Mouse (Mus musculus): ENCODE measurements around the gene Slc32a1. TPM values are rescaled to one million over a fixed set of nuclear protein-coding genes. Genes with fewer than 3 reads are reported as not detected.

The Slc32a1 gene
- polyA plus RNA-seq, 1 experiment from 2014 or later, result 10.7 TPM

DNA sequence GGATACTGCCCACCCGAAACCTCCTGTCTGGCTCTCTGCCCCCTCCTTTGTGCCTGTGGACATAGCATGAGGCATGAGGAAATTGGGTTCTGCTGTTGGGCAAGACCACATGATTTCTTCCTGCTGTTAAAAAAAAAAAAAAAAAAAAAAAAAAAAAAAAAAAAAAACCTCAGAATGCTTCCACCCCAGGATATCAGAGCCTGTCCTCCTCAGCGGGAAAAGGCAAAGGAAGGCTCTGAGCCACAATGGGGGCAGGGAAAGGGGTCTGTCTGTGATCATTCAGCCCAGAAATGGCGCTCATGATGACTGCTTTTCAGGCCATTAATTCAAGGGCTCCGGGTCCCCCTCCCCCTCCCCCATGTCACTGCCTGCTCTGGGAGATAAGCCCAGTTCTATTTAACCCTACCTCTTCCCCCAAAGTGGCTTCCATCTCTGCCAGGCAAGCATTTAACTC is 4.0 kb upstream of the Slc32a1 start:
- ATAC-seq (ENCODE audit: low read depth), result 0 out of 2 replicates have a peak, but pooled peaks have one; percentile 21
- Histone ChIP-seq H3K4me3 (ENCODE audit: low read depth, low read length) (peak overlapping the region; percentile 44), H3K27ac (ENCODE audit: low read depth, low read length) (peak overlapping the region; percentile 81), H3K9me3 (ENCODE audit: control insufficient read depth, low read length) (no peaks in the 10 kb centered on the region), H3K4me2 (ENCODE audit: low read depth, low read length) (peak overlapping the region; percentile 51), H3K9ac (replicated peaks; ENCODE audit: low read depth, low read length) (peak overlapping the region; percentile 72), H3K4me1 (ENCODE audit: control insufficient read depth, insufficient read depth, low read length) (peaks cover 9% of the 10 kb centered on the region), H3K36me3 (ENCODE audit: control insufficient read depth, insufficient read depth, low read length) (no peaks in the 10 kb centered on the region), H3K27me3 (ENCODE audit: control insufficient read depth, insufficient read depth, low read length) (peaks cover 20% of the 10 kb centered on the region)
- 8% methylated on average over 4 of the region's 4 CpGs for WGBS

DNA sequence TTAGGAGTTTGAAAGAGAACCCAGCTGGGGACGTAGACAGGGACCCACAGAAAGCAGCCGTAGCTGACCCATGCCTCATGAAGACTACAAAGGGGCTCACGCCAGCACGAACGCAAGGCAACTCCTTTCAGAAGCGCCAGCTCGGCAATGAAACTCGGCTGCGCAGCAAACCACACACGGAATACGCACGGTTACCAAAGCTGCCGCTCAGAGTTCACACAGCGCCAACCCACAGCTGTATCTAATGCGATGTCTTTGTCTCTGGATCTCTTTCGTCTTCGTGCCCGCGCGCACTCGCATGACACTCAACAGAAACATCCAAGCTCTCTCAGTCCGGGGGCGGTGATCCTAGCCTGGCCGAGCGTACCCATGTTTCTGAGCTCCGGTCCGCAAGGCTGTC is 886 bp upstream of the Slc32a1 start:
- WGBS, result under 1% methylated on average over 27 of the region's 27 CpGs
- no peaks in the 10 kb centered on the region for H3K4me1 ChIP-seq (ENCODE audit: control insufficient read depth, insufficient read depth, low read length)

DNA sequence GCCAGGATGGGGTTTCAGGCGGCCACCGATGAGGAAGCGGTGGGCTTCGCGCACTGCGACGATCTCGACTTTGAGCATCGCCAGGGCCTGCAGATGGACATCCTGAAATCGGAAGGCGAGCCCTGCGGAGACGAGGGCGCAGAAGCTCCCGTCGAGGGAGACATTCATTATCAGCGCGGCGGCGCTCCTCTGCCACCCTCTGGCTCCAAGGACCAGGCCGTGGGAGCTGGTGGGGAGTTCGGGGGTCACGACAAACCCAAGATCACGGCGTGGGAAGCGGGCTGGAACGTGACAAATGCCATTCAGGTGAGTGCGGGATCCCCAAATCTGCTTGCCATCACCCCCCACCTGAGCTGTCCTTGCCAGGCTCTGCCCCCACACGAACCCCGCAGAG is 756 bp downstream of the Slc32a1 start:
- H3K4me2 ChIP-seq (ENCODE audit: low read depth, low read length), result peak overlapping the region; percentile 54
- H3K27ac ChIP-seq (ENCODE audit: low read depth, low read length), result peak overlapping the region; percentile 81
- H3K9ac ChIP-seq (replicated peaks; ENCODE audit: low read depth, low read length), result peak overlapping the region; percentile 72
- H3K27me3 ChIP-seq (ENCODE audit: control insufficient read depth, insufficient read depth, low read length), result peaks cover 28% of the 10 kb centered on the region
- ATAC-seq (ENCODE audit: low read depth), result no peak
- WGBS, result 1% methylated on average over 30 of the region's 30 CpGs
- no peaks in the 10 kb centered on the region for H3K4me1 ChIP-seq (ENCODE audit: control insufficient read depth, insufficient read depth, low read length)
- no peaks in the 10 kb centered on the region for H3K9me3 ChIP-seq (ENCODE audit: control insufficient read depth, low read length)
- H3K4me3 ChIP-seq (ENCODE audit: low read depth, low read length), result peak overlapping the region; percentile 44
- H3K36me3 ChIP-seq (ENCODE audit: control insufficient read depth, insufficient read depth, low read length), result no peaks in the 10 kb centered on the region

More for the DNA sequence above, 886 bp upstream of the Slc32a1 start:
- H3K9me3 ChIP-seq (ENCODE audit: control insufficient read depth, low read length), result no peaks in the 10 kb centered on the region
- H3K4me3 ChIP-seq (ENCODE audit: low read depth, low read length), result peak overlapping the region; percentile 44
- peaks cover 24% of the 10 kb centered on the region for H3K27me3 ChIP-seq (ENCODE audit: control insufficient read depth, insufficient read depth, low read length)
- peak overlapping the region; percentile 51 for H3K4me2 ChIP-seq (ENCODE audit: low read depth, low read length)
- H3K36me3 ChIP-seq (ENCODE audit: control insufficient read depth, insufficient read depth, low read length), result no peaks in the 10 kb centered on the region
- peak overlapping the region; percentile 72 for H3K9ac ChIP-seq (replicated peaks; ENCODE audit: low read depth, low read length)
- ATAC-seq (ENCODE audit: low read depth), result no peak
- peak overlapping the region; percentile 81 for H3K27ac ChIP-seq (ENCODE audit: low read depth, low read length)

DNA sequence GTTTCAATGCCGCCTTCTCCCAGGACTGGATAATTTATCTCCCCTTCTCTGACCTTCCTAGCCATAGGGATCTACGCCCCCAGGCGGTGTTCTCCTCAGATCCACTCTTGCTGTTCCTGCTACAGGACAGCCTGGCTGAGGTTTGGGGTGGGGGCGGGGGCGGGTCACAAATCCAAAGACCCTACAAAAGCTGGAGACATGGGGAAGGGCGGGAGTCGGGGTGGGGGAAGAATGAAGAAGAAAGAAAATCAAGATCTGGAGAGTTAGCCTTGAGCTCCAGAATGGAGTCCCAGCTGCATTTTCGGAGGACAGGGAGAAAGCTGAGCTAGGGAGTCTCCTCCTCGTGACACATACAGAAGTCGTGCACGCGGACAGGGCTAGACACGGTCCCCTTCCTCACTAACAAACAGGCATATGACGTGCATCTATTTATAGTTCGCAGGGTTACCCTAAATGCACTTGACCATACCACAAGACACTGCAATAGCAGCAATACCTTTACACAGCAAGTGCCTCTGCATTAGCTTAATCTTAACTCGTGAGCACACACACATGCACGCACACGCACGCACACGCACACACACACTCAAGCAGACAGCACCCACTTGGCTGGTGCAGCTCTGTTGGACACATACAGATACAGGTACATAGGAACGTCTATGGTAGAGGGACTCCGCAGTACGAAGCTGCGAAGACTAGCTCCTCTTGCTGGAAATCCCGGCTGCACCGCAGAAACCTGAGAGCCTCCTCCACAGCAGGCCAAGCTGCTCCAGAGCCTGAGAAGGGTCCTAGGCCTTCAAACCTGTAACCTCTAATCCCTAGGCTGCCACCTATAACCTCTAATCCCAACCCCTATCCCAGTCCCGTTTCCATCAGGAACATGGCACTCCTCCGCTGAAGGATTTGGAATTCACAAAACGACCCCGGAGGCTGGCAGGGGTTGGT is 1.4 kb downstream of the Slc32a1 start:
- no peak for ATAC-seq (ENCODE audit: low read depth)
- no peaks in the 10 kb centered on the region for H3K9me3 ChIP-seq (ENCODE audit: control insufficient read depth, low read length)
- H3K27me3 ChIP-seq (ENCODE audit: control insufficient read depth, insufficient read depth, low read length), result peaks cover 28% of the 10 kb centered on the region
- 1% methylated on average over 30 of the region's 30 CpGs for WGBS
- H3K36me3 ChIP-seq (ENCODE audit: control insufficient read depth, insufficient read depth, low read length), result no peaks in the 10 kb centered on the region
- peak overlapping the region; percentile 81 for H3K27ac ChIP-seq (ENCODE audit: low read depth, low read length)
- peak overlapping the region; percentile 72 for H3K9ac ChIP-seq (replicated peaks; ENCODE audit: low read depth, low read length)
- peak overlapping the region; percentile 44 for H3K4me3 ChIP-seq (ENCODE audit: low read depth, low read length)
- peak overlapping the region; percentile 54 for H3K4me2 ChIP-seq (ENCODE audit: low read depth, low read length)
- H3K4me1 ChIP-seq (ENCODE audit: control insufficient read depth, insufficient read depth, low read length), result no peaks in the 10 kb centered on the region

DNA sequence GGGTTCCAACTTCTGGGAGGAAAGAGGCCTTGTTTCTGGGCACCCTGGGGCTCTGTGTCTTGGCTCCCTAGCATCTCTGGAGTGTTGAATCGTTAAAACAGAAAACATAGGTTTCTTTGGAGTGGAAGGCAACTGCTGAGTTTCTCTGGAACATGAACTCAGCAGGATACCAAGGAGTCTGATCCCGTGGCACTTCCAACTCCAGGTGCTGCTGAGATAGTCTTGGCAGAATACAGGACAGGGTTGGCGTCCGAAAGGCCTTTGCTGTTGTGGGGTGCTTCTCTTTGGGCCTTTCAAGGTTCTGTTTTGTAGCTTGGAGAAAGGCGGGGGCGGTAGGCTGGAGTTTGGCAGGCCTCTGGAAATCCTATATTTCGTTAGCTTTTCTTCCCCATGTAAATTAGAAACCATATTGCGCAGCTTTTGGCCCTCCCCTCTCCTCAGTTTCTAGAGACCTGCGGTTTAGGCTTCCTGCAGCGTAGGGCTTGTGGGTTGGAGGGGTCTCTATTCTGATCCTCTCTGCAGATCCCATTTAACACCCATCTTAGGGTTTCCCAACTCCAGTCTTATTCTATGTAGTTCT is 2.2 kb downstream of the Slc32a1 start:
- H3K36me3 ChIP-seq (ENCODE audit: control insufficient read depth, insufficient read depth, low read length), result no peaks in the 10 kb centered on the region
- H3K27ac ChIP-seq (ENCODE audit: low read depth, low read length), result peak overlapping the region; percentile 81
- ATAC-seq (ENCODE audit: low read depth), result no peak
- WGBS, result 4% methylated on average over 10 of the region's 10 CpGs
- peaks cover 33% of the 10 kb centered on the region for H3K27me3 ChIP-seq (ENCODE audit: control insufficient read depth, insufficient read depth, low read length)
- H3K4me1 ChIP-seq (ENCODE audit: control insufficient read depth, insufficient read depth, low read length), result no peaks in the 10 kb centered on the region
- no peaks in the 10 kb centered on the region for H3K9me3 ChIP-seq (ENCODE audit: control insufficient read depth, low read length)
- peak overlapping the region; percentile 72 for H3K9ac ChIP-seq (replicated peaks; ENCODE audit: low read depth, low read length)
- H3K4me3 ChIP-seq (ENCODE audit: low read depth, low read length), result peak overlapping the region; percentile 44
- peak overlapping the region; percentile 54 for H3K4me2 ChIP-seq (ENCODE audit: low read depth, low read length)

DNA sequence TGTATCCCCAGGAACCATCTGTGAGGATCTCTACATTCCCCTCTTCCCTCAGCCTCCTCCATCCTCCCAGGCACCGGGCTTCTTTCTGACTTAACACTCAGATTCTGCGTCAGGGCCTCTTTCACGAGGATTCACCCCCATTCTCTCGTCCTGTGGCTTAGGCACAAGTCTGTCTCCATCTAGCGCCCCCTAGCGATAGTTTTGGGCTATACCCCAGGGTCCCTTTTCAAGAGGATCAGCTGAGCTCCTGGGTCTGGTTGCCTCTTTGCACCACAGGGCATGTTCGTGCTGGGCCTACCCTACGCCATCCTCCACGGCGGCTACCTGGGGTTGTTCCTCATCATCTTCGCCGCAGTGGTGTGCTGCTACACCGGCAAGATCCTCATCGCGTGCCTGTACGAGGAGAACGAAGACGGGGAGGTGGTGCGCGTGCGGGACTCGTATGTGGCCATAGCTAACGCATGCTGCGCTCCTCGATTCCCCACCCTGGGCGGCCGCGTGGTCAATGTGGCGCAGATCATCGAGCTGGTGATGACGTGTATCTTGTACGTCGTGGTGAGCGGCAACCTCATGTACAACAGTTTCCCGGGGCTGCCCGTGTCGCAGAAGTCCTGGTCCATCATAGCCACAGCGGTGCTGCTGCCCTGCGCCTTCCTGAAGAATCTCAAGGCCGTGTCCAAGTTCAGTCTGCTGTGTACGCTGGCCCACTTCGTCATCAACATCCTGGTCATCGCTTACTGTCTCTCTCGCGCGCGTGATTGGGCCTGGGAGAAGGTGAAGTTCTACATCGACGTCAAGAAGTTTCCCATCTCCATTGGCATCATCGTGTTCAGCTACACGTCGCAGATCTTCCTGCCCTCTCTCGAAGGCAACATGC is 3.2 kb downstream of the Slc32a1 start:
- no peaks in the 10 kb centered on the region for H3K36me3 ChIP-seq (ENCODE audit: control insufficient read depth, insufficient read depth, low read length)
- peak overlapping the region; percentile 44 for H3K4me3 ChIP-seq (ENCODE audit: low read depth, low read length)
- H3K27ac ChIP-seq (ENCODE audit: low read depth, low read length), result peak overlapping the region; percentile 44
- H3K9ac ChIP-seq (replicated peaks; ENCODE audit: low read depth, low read length), result peak overlapping the region; percentile 72
- 2% methylated on average over 53 of the region's 53 CpGs for WGBS
- ATAC-seq (ENCODE audit: low read depth), result peak; percentile 13; the same call in 1 of the 2 replicates
- no peaks in the 10 kb centered on the region for H3K9me3 ChIP-seq (ENCODE audit: control insufficient read depth, low read length)
- peaks cover 32% of the 10 kb centered on the region for H3K27me3 ChIP-seq (ENCODE audit: control insufficient read depth, insufficient read depth, low read length)
- H3K4me1 ChIP-seq (ENCODE audit: control insufficient read depth, insufficient read depth, low read length), result no peaks in the 10 kb centered on the region
- peak overlapping the region; percentile 54 for H3K4me2 ChIP-seq (ENCODE audit: low read depth, low read length)

DNA sequence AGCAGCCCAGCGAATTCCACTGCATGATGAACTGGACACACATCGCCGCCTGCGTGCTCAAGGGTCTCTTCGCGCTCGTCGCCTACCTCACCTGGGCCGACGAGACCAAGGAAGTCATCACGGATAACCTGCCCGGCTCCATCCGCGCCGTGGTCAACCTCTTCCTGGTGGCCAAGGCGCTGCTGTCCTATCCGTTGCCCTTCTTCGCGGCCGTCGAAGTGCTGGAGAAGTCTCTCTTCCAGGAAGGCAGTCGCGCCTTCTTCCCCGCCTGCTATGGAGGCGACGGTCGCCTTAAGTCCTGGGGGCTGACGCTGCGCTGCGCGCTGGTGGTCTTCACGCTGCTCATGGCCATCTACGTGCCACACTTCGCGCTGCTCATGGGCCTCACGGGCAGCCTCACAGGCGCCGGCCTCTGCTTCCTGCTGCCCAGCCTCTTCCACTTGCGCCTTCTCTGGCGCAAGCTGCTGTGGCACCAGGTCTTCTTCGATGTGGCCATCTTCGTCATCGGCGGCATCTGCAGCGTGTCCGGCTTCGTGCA is 3.9 kb downstream of the Slc32a1 start:
- Histone ChIP-seq H3K27me3 (ENCODE audit: control insufficient read depth, insufficient read depth, low read length) (peaks cover 27% of the 10 kb centered on the region), H3K36me3 (ENCODE audit: control insufficient read depth, insufficient read depth, low read length) (no peaks in the 10 kb centered on the region)

DNA sequence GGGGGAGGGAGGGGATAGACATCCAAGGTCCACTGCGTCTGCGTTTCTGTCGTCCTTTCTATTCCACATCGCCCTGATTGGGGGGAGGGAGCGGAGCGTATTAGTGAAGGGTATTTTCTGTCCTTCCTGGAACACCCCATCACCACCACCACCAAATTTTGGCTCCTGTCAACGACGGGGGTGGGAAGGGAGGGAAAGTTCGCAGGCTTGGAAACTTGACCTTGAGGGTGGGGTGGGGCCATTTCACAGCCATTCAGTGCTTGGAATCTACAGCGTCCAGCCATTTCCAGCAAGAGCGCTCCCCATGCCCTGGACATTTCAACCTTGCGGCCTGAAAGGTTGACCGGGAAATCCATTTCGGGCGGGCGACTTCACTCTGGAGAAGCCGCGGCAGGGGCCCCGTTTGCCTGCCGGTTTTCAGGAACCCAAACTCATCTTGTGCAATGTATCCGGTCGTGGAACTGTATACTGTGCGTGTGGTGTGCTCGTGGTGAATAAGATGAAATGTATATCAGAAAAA is 4.7 kb downstream of the Slc32a1 start:
- peak overlapping the region; percentile 61 for H3K27ac ChIP-seq (ENCODE audit: low read depth, low read length)
- peak overlapping the region; percentile 44 for H3K4me3 ChIP-seq (ENCODE audit: low read depth, low read length)
- peaks cover 26% of the 10 kb centered on the region for H3K27me3 ChIP-seq (ENCODE audit: control insufficient read depth, insufficient read depth, low read length)
- ATAC-seq (ENCODE audit: low read depth), result no peak
- no peaks in the 10 kb centered on the region for H3K4me1 ChIP-seq (ENCODE audit: control insufficient read depth, insufficient read depth, low read length)
- H3K9me3 ChIP-seq (ENCODE audit: control insufficient read depth, low read length), result no peaks in the 10 kb centered on the region
- 3% methylated on average over 24 of the region's 24 CpGs for WGBS
- no peaks in the 10 kb centered on the region for H3K36me3 ChIP-seq (ENCODE audit: control insufficient read depth, insufficient read depth, low read length)
- peak overlapping the region; percentile 54 for H3K4me2 ChIP-seq (ENCODE audit: low read depth, low read length)
- peak overlapping the region; percentile 72 for H3K9ac ChIP-seq (replicated peaks; ENCODE audit: low read depth, low read length)

More for the DNA sequence above, 3.9 kb downstream of the Slc32a1 start:
- Histone ChIP-seq H3K9ac (replicated peaks; ENCODE audit: low read depth, low read length) (peak overlapping the region; percentile 72), H3K4me2 (ENCODE audit: low read depth, low read length) (peak overlapping the region; percentile 54), H3K4me3 (ENCODE audit: low read depth, low read length) (peak overlapping the region; percentile 44), H3K27ac (ENCODE audit: low read depth, low read length) (peak overlapping the region; percentile 55), H3K9me3 (ENCODE audit: control insufficient read depth, low read length) (no peaks in the 10 kb centered on the region), H3K4me1 (ENCODE audit: control insufficient read depth, insufficient read depth, low read length) (no peaks in the 10 kb centered on the region)
- ATAC-seq (ENCODE audit: low read depth), result no peak
- 1% methylated on average over 47 of the region's 47 CpGs for WGBS

All from neural tube, embryonic 14.5 days (tissue).